Mouse (Mus musculus) lung, postnatal 4 days (tissue): Measurements from ENCODE around the gene Nsmf.

Source experiments
- DNase-seq, 2 experiments: peaks; one replicate each; pipeline ENCODE4 v3.0.0; 2021

Nsmf gene

GRCm38 (mm10) chr2:25087842-25088241 is 33.7 kb downstream of the Nsmf start:
- DNase-seq = no peak

- DNase-seq = no peak
Observed at GRCm38 (mm10) chr2:25088636-25089035, 34.5 kb downstream of the Nsmf start.

- no peak for DNase-seq
Observed at GRCm38 (mm10) chr2:25094785-25095108, 40.6 kb downstream of the Nsmf start.

GRCm38 (mm10) chr2:25095109-25095850 is 41.1 kb downstream of the Nsmf start, which contains the start of gene Noxa1:
Gene Noxa1 (minus strand): TSS chr2:25095149.
- DNase-seq = peak; percentile 32 to 36

GRCm38 (mm10) chr2:25098005-25098615 is 44.0 kb downstream of the Nsmf start:
- DNase-seq = no peak

- peak; percentile 68 to 69 for DNase-seq
Observed at GRCm38 (mm10) chr2:25098956-25099355, 44.8 kb downstream of the Nsmf start.

GRCm38 (mm10) chr2:25099703-25100102 is 45.5 kb downstream of the Nsmf start:
- DNase-seq = no peak

- DNase-seq = no peak
Observed at GRCm38 (mm10) chr2:25104122-25104521, 50.0 kb downstream of the Nsmf start.

GRCm38 (mm10) chr2:25106045-25106444 is 51.9 kb downstream of the Nsmf start:
- peak in 1 of 2 experiments; percentile 23 for DNase-seq

- no peak for DNase-seq
Observed at GRCm38 (mm10) chr2:25109487-25109886, 55.3 kb downstream of the Nsmf start.

- DNase-seq = no peak
Observed at GRCm38 (mm10) chr2:25110505-25111183, 56.5 kb downstream of the Nsmf start.

GRCm38 (mm10) chr2:25111184-25111791 is 57.1 kb downstream of the Nsmf start:
- peak; percentile 81 to 92 for DNase-seq
